Mouse (Mus musculus): ENCODE measurements at regions not wholly inside any gene's neighbourhood (a gene's known extent, or its start where the extent isn't known, plus 50 kb on each side); places are given as distances from the start of the nearest gene placed in this dataset.

GRCm38 (mm10) chrX:99319163-99319562 lies 151.9 kb downstream of the Pja1 start:
- TF ChIP-seq EP300 (optimal IDR thresholded peaks at IDR 0.05) (no peak), CTCF (IDR thresholded peaks at IDR 0.05; ENCODE audit: low read depth) (no peak)
